Mouse (Mus musculus) liver, adult 2 months (tissue): Measurements from ENCODE around the gene Gna15.

Source experiments
- CTCF ChIP-seq: fragments of 200-500 bp; IDR thresholded peaks from 2 replicates; pipeline ENCODE4 v1.5.1; 2011; ENCODE audit warnings: low read depth, low read length, control low read depth
- POLR2A ChIP-seq: fragments of 200-500 bp; IDR thresholded peaks from 2 replicates; pipeline ENCODE4 v1.6.1; 2011; ENCODE audit warnings: low read length, control low read depth; ENCODE audit not compliant: insufficient read depth; ENCODE audit errors: extremely low read depth

- TF ChIP-seq CTCF, result peak; percentile 93
- TF ChIP-seq POLR2A, result no peak
Measured at GRCm38 (mm10) chr10:81550257-81550656, 26.2 kb upstream of the Gna15 start.
